Mouse (Mus musculus) myocyte (in vitro differentiated cells): ENCODE results near the gene Krtcap2.

Experiments
- CEBPB ChIP-seq: IDR thresholded peaks from 2 replicates; pipeline ENCODE4 v1.6.1; 2011; ENCODE audit warnings: mild to moderate bottlenecking, moderate library complexity; ENCODE audit not compliant: poor library complexity, insufficient read depth, severe bottlenecking
- E2F4 ChIP-seq: IDR thresholded peaks from one replicate; pipeline ENCODE4 v1.6.1; 2011; ENCODE audit warnings: mild to moderate bottlenecking, control low read depth, moderate library complexity; ENCODE audit not compliant: insufficient read depth
- MAX ChIP-seq: IDR thresholded peaks from one replicate; pipeline ENCODE4 v1.6.1; 2011; ENCODE audit warnings: low read depth, mild to moderate bottlenecking, control low read depth
- MYOD1 ChIP-seq, 3 experiments: IDR thresholded peaks; one replicate each; pipeline ENCODE4 v1.6.1; 2011; ENCODE audit warnings: control low read depth in 2 of 3, low read depth in 2 of 3, mild to moderate bottlenecking in 2 of 3, moderate library complexity in 1 of 3; ENCODE audit not compliant: insufficient read length in 2 of 3, control insufficient read depth in 1 of 3
- MYOG ChIP-seq, 3 experiments: IDR thresholded peaks; one replicate each; pipeline ENCODE4 v1.6.1; 2011; ENCODE audit warnings: control low read depth in 2 of 3, low read depth in 2 of 3, mild to moderate bottlenecking in 2 of 3; ENCODE audit not compliant: insufficient read length in 2 of 3, control insufficient read depth in 1 of 3, insufficient read depth in 1 of 3
- POLR2A ChIP-seq: IDR thresholded peaks from one replicate; pipeline ENCODE4 v1.6.1; 2011; ENCODE audit warnings: low read depth, mild to moderate bottlenecking, control low read depth, moderate library complexity; ENCODE audit not compliant: insufficient read length
- POLR2AphosphoS2 ChIP-seq: IDR thresholded peaks from one replicate; pipeline ENCODE4 v1.6.1; 2011; ENCODE audit warnings: low read depth, control low read depth; ENCODE audit not compliant: insufficient read length
- REST ChIP-seq: IDR thresholded peaks from one replicate; pipeline ENCODE4 v1.6.1; 2011; ENCODE audit warnings: mild to moderate bottlenecking, control low read depth, moderate library complexity; ENCODE audit not compliant: insufficient read depth, insufficient read length
- SRF ChIP-seq: IDR thresholded peaks from one replicate; pipeline ENCODE4 v1.6.1; 2011; ENCODE audit warnings: low read depth; ENCODE audit not compliant: control insufficient read depth, insufficient read length
- TCF12 ChIP-seq: IDR thresholded peaks from one replicate; pipeline ENCODE4 v1.6.1; 2011; ENCODE audit warnings: mild to moderate bottlenecking, control low read depth; ENCODE audit not compliant: poor library complexity, insufficient read depth, severe bottlenecking
- USF1 ChIP-seq: IDR thresholded peaks from one replicate; pipeline ENCODE4 v1.6.1; 2011; ENCODE audit warnings: low read depth, mild to moderate bottlenecking, control low read depth, moderate library complexity

GRCm38 (mm10) chr3:89243609-89244008 is 2.2 kb upstream of the Krtcap2 start:
- no peak for TF ChIP-seq MAX
- no peak for TF ChIP-seq TCF12
- no peak for TF ChIP-seq POLR2A
- TF ChIP-seq USF1, result no peak
- TF ChIP-seq POLR2AphosphoS2, result no peak
- no peak for TF ChIP-seq REST
- TF ChIP-seq CEBPB, result no peak
- no peak for TF ChIP-seq E2F4
- no peak for TF ChIP-seq MYOG (IDR thresholded peaks at IDR 0.05; ENCODE audit: control insufficient read depth in 1 of 3, insufficient read depth in 1 of 3, insufficient read length in 2 of 3, low read depth in 2 of 3)
- no peak for TF ChIP-seq SRF
- TF ChIP-seq MYOD1 (IDR thresholded peaks at IDR 0.05; ENCODE audit: control insufficient read depth in 1 of 3, insufficient read length in 2 of 3, low read depth in 2 of 3), result no peak
